Mouse (Mus musculus) heart, embryonic 16.5 days (tissue): ENCODE results near the gene Spata21. TPM values are rescaled to one million over a fixed set of nuclear protein-coding genes. Genes with fewer than 3 reads are reported as not detected.

Experiments
- ATAC-seq: fragments of 200-750 bp; cut with Nextera tagmentation; replicated peaks from 2 replicates; pipeline ENCODE4 v1.8.0; 2017; ENCODE audit warnings: moderate number of reproducible peaks; ENCODE audit not compliant: insufficient read depth, low FRiP score; ENCODE audit errors: extremely low read depth
- H3K27ac ChIP-seq: fragments of 300-500 bp; sonication (generic); 2 replicates; pipeline ENCODE4 v1.5.1; 2014; ENCODE audit warnings: mild to moderate bottlenecking, low read length, control low read depth, moderate library complexity
- H3K27me3 ChIP-seq: fragments of 300-500 bp; sonication (generic); 2 replicates; pipeline ENCODE4 v1.6.1; 2014; ENCODE audit warnings: low read length, mixed read lengths; ENCODE audit not compliant: control insufficient read depth, insufficient read depth
- H3K36me3 ChIP-seq: fragments of 300-500 bp; sonication (generic); 2 replicates; pipeline ENCODE4 v1.6.1; 2014; ENCODE audit not compliant: control insufficient read depth, insufficient read depth
- H3K4me1 ChIP-seq: fragments of 300-500 bp; sonication (generic); 2 replicates; pipeline ENCODE4 v1.6.1; 2014; ENCODE audit warnings: low read length, mixed read lengths; ENCODE audit not compliant: control insufficient read depth, insufficient read depth
- H3K4me2 ChIP-seq: fragments of 300-500 bp; sonication (generic); 2 replicates; pipeline ENCODE4 v1.6.1; 2014; ENCODE audit warnings: low read depth, mild to moderate bottlenecking, control low read depth, low read length
- H3K4me3 ChIP-seq: fragments of 300-500 bp; sonication (generic); 2 replicates; pipeline ENCODE4 v1.5.1; 2014; ENCODE audit warnings: mild to moderate bottlenecking, control low read depth, low read length
- H3K9ac ChIP-seq: fragments of 300-500 bp; sonication (generic); 2 replicates; pipeline ENCODE4 v1.6.1; 2014; ENCODE audit warnings: low read length, control low read depth
- H3K9me3 ChIP-seq: fragments of 300-500 bp; sonication (generic); replicated peaks from 2 replicates; pipeline ENCODE4 v1.6.1; 2016; ENCODE audit warnings: low read length; ENCODE audit not compliant: control insufficient read depth
- WGBS: fragments of 180-500 bp; shearing (Covaris S2); extraction: QIAGEN DNeasy Blood & Tissue Kit; methylation state at CpG from one replicate; pipeline ENCODE4 v1.1.7; 2014; 5-methylcytosine and 5-hydroxymethylcytosine counted together
- polyA plus RNA-seq: library from polyadenylated mRNA; unstranded; fragments of >200 nt; fragmentation: Nextera tagmentation; extraction: Ambion mirVana; gene quantifications from 2 replicates; pipeline ENCODE4 v1.2.1, GENCODE M21; 2015

The Spata21 gene
- polyA plus RNA-seq, 1 experiment from 2014 or later = 0.08 TPM

DNA sequence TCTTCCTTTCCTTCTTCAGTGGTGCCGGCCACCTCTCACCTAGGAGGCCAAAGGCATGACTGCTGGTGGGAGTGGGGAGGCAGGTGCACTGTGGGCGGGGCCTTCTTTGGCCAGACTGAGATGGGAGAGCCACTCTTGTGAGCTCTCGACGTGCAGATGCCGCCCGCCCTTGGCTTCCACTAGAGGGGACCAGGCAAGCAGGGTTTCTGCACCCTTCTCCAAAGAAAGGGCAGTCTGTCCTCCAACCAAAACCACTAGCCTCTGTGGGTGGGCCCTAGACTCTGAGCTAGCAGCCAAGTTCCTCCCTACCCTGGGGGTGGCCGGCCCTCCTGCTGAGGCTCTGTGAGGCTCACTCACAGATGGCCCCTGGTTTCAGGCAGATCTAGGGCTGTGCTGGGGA lies 25.7 kb downstream of the Spata21 start:
- H3K27ac ChIP-seq = no peak overlapping the region
- 67% methylated on average over 7 of the region's 7 CpGs for WGBS
- H3K4me1 ChIP-seq = peaks cover 7% of the 10 kb centered on the region
- ATAC-seq = no peak
- H3K9ac ChIP-seq = no peak overlapping the region
- no peaks in the 10 kb centered on the region for H3K27me3 ChIP-seq
- H3K4me2 ChIP-seq = no peak overlapping the region
- no peaks in the 10 kb centered on the region for H3K9me3 ChIP-seq
- H3K4me3 ChIP-seq = no peak overlapping the region
- H3K36me3 ChIP-seq = peaks cover 40% of the 10 kb centered on the region

DNA sequence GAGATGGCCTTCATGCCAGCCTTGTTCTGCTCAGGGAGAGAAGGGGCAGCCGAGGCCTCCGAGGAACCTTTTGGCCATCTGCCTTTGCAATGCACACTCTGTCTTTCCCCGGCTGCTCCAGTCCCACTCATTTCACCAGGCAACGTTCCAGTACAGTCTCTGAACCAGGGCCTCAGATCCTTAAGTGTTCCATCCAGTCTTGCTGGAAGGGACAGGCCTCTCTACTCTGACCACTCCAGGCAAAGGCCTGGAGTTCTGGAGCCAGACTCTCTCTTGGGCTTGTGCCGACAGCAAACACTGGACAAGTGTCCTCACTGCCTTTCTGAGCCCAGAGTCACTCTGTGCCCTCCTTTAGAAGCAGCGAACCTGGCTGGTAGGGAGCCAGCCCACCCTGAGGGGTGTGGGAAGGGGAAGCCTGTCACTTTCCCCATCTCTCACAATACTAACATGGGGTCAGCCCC lies 26.4 kb downstream of the Spata21 start:
- H3K27ac ChIP-seq = 0 out of 2 replicates have a peak overlapping the region, but pooled peaks have one; percentile 4
- no peak overlapping the region for H3K4me2 ChIP-seq
- H3K4me3 ChIP-seq = no peak overlapping the region
- no peak for ATAC-seq
- peaks cover 40% of the 10 kb centered on the region for H3K36me3 ChIP-seq
- peaks cover 12% of the 10 kb centered on the region for H3K4me1 ChIP-seq
- no peaks in the 10 kb centered on the region for H3K9me3 ChIP-seq
- no peak overlapping the region for H3K9ac ChIP-seq
- H3K27me3 ChIP-seq = no peaks in the 10 kb centered on the region
- 72% methylated on average over 6 of the region's 6 CpGs for WGBS

DNA sequence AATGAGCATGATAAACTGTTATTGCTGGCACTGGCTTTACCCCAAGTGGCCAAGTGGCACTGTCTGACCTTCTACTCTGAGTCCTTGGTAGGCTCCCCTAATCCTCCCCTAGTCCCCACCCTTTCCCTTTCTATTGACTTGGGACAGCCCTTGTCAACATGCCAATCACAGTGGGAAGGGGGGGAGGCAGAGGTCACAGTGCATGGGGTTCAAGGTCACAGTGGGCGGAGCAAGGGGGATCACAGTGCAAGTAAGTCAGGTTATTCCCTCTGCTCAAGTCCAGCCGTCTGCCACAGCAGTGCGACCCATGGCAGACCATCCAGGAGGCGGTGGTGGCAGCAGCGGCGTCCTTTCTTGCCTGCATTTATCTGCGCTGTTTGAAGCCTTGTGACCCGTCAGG lies 27.3 kb downstream of the Spata21 start:
- Histone ChIP-seq H3K36me3 (peaks cover 40% of the 10 kb centered on the region), H3K27ac (no peak overlapping the region), H3K27me3 (no peaks in the 10 kb centered on the region), H3K9me3 (no peaks in the 10 kb centered on the region), H3K4me3 (no peak overlapping the region), H3K4me1 (peaks cover 12% of the 10 kb centered on the region), H3K4me2 (no peak overlapping the region), H3K9ac (no peak overlapping the region)
- 74% methylated on average over 8 of the region's 8 CpGs for WGBS
- ATAC-seq = no peak

DNA sequence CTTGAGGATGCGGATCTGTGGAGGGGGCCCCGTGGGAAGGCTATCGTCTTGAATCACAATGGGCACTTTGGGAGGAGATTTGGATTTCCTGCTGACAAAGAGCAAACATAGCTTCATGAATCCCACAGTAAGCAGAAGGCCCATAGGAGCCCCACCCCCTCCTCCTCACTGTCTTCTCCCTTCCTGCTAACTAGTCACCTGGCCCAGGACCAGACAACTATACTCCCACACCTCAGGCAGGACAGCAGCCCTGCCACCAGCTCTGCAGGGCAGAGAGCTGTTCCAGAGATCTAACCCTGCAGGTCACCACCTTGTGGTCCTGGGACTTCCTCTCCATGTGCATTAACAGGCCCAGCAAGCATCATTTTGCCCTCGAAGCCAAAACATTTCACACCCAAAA lies 30.6 kb downstream of the Spata21 start:
- Histone ChIP-seq H3K4me3 (no peak overlapping the region), H3K4me1 (peaks cover 27% of the 10 kb centered on the region), H3K4me2 (no peak overlapping the region), H3K27me3 (no peaks in the 10 kb centered on the region), H3K36me3 (peaks cover 32% of the 10 kb centered on the region), H3K9ac (0 out of 2 replicates have a peak overlapping the region, but pooled peaks have one; percentile 9), H3K27ac (no peak overlapping the region), H3K9me3 (no peaks in the 10 kb centered on the region)
- no peak for ATAC-seq
- WGBS = 58% methylated on average over 4 of the region's 4 CpGs

DNA sequence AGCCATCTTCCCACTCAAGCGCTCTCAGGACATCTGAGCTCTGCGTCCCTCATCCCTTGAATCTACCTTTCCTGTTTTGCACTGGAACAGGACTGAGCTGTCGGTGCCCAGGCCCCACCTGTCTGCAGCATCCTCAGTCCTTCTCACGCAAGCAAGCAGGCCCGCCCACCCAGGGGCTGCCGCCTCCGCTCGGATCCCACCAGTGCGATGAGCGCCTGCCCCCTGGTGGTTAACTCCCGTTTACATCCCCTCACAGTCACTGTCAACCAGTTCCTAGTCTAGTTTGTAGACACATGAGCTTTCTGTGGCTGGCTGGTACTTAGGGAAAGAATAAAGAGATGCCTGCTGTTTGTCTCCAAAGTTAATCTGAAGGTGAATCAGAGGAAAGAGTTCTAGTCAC lies 32.6 kb downstream of the Spata21 start:
- Histone ChIP-seq H3K27me3 (no peaks in the 10 kb centered on the region), H3K9me3 (no peaks in the 10 kb centered on the region), H3K36me3 (peaks cover 16% of the 10 kb centered on the region), H3K4me2 (no peak overlapping the region), H3K4me3 (no peak overlapping the region), H3K4me1 (peaks cover 28% of the 10 kb centered on the region), H3K9ac (no peak overlapping the region), H3K27ac (no peak overlapping the region)
- 25% methylated on average over 11 of the region's 11 CpGs for WGBS
- ATAC-seq = 0 out of 2 replicates have a peak, but pooled peaks have one; percentile 33

DNA sequence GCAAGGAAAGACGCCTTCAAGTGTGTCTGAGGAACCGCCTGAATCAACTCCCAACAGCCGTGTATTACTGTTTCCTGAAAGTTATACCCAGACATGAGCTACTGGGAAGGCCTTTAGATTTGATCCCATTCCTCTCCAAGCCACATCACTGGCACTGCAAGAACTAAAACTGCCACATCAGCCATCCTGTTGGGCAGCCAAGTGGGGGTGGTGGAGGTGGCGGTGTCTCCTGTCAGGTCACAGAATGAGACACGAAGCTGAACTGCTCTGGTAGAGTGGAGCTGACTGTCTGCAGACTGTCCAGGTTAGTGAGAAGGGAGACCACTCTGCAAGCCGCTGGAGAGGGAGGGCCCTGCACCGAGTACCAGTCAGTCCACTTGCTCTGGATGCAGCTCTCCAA lies 34.5 kb downstream of the Spata21 start:
- no peak overlapping the region for H3K27ac ChIP-seq
- no peak overlapping the region for H3K4me2 ChIP-seq
- no peak overlapping the region for H3K9ac ChIP-seq
- no peak; the same call in 1 of the 2 replicates for ATAC-seq
- H3K4me1 ChIP-seq = peaks cover 28% of the 10 kb centered on the region
- H3K36me3 ChIP-seq = peaks cover 4% of the 10 kb centered on the region
- no peak overlapping the region for H3K4me3 ChIP-seq
- no peaks in the 10 kb centered on the region for H3K9me3 ChIP-seq
- 64% methylated on average over 7 of the region's 7 CpGs for WGBS
- H3K27me3 ChIP-seq = no peaks in the 10 kb centered on the region

DNA sequence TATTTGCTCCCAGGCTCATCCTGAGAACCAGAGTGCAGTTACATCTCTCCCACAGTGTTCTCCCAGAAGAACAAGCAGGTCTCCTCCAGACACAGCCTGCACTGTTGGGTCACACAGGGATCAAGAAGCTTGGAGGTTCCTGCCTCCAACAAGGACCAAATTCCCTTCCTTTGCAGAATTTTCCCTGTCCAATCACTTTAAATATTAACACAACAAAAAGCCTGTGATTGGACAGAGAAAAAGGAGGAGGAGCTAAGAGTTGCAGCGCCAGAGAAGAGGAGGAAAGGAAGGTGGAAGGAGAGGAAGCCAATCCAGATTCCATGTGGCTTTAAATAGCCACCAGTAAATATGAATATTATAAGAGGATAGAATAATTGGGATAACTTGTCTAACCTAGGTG lies 34.9 kb downstream of the Spata21 start:
- 27% methylated on average over 1 of the region's 1 CpGs for WGBS
- Histone ChIP-seq H3K27ac (no peak overlapping the region), H3K4me3 (no peak overlapping the region), H3K4me1 (peaks cover 28% of the 10 kb centered on the region), H3K9ac (no peak overlapping the region), H3K4me2 (no peak overlapping the region), H3K36me3 (peaks cover 4% of the 10 kb centered on the region), H3K27me3 (no peaks in the 10 kb centered on the region), H3K9me3 (no peaks in the 10 kb centered on the region)
- no peak for ATAC-seq

DNA sequence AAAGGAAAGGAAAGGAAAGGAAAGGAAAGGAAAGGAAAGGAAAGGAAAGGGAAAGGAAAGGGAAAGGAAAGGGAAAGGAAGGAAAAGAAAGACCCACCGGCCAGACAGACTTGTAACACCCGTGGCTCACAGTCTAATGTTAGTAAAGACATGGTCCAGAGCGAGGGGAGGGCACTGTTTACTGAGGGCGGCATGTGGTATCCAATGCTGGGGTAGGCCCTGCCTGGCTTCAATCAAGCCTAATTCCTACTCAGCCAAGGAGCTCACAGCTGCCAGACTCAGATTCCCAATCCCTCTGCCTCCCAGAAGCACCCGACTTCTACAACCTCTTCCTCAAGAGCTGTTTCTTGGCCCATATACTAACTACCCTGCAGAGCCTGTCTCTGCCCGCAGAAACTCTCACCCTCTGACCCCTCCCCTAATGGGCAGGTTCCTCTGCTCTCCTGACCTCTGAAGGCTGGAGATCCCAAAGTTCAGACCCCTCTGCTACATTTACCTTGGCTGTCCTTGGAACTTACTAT lies 41.1 kb downstream of the Spata21 start:
- Histone ChIP-seq H3K27me3 (no peaks in the 10 kb centered on the region), H3K4me1 (peaks cover 35% of the 10 kb centered on the region), H3K4me3 (no peak overlapping the region), H3K4me2 (no peak overlapping the region), H3K36me3 (no peaks in the 10 kb centered on the region), H3K27ac (no peak overlapping the region), H3K9me3 (no peaks in the 10 kb centered on the region), H3K9ac (no peak overlapping the region)
- no peak for ATAC-seq
- 66% methylated on average over 6 of the region's 6 CpGs for WGBS

DNA sequence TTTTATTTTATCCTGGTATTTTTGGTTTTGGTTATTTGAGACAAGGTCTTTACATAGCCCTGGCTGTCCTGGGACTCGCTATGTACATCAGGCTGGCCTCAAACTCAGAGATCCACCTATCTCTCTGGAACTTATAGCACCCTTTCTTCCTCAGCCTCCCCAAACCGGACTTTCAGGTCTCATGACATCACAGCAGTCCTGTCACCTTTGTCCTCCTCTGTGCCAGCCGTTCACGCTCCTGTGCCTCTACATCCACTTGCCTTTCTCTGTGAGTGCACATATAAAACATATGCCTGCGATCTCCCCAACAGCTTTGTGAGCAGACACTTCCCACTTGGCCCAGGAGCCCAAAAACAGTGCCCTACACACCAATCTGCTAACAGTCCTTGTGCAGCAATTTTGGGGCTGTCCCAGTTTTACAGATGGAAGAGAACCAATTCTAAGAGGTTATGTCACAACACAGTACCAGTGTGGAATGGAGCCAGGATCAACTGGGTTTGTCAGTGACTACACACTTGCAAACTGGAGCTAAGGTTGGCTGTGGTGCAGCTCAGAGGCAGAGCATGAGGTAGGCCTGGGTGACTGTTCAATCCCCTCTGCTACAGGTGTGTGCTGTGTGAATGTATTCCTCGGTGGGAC lies 42.7 kb downstream of the Spata21 start:
- no peak for ATAC-seq
- no peak overlapping the region for H3K9ac ChIP-seq

More for the DNA sequence above, 42.7 kb downstream of the Spata21 start:
- Histone ChIP-seq H3K4me1 (peaks cover 49% of the 10 kb centered on the region), H3K9me3 (no peaks in the 10 kb centered on the region), H3K4me3 (no peak overlapping the region), H3K36me3 (no peaks in the 10 kb centered on the region), H3K27ac (peak overlapping the region; percentile 6), H3K27me3 (no peaks in the 10 kb centered on the region), H3K4me2 (no peak overlapping the region)
- WGBS = 71% methylated on average over 6 of the region's 6 CpGs
